Mouse (Mus musculus): Measurements from ENCODE around the gene Pacsin3. TPM values are rescaled to one million over a fixed set of nuclear protein-coding genes. Genes with fewer than 3 reads are reported as not detected.

Pacsin3 gene
- polyA plus RNA-seq, 1 experiment from 2014 or later, result 11.7 TPM

DNA sequence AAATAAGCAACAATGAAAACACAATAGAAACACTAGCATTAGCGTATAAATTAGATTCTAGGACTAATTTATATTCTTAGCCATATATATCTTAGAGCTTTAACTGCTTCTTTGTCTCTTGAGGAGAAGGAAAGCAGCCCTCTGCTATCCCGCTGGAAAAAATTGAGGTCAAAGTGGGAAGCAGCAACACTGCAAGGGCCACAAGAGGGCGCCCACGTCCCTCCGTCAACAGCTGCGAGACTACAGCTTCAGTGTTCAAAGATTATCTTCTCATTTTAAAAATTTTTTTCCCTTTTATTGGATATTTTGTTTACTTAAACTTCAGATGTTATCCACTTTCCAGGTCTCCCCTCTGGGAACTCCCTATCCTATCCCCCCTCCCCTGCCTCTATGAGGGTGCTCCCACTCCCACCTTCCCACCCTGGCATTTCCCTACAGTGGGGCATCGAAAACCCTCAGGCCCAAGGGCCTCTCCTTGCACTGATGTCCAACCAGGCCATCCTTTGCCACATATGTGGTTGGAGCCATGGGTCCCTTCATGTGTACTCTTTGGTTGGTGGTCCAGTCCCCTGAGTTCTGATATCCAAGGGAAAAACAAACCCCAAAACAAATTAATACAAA, 30.2 kb downstream of the Pacsin3 start:
- Histone ChIP-seq H3K36me3 (ENCODE audit: control insufficient read depth, insufficient read depth, low read length) (no peaks in the 10 kb centered on the region; the same call in 1 of the 2 replicates), H3K4me3 (ENCODE audit: low read depth, low read length) (no peak overlapping the region), H3K27me3 (ENCODE audit: control insufficient read depth, insufficient read depth, low read length) (no peaks in the 10 kb centered on the region), H3K4me2 (ENCODE audit: low read depth, low read length) (no peak overlapping the region), H3K27ac (ENCODE audit: low read depth, low read length) (no peak overlapping the region), H3K4me1 (ENCODE audit: control insufficient read depth, insufficient read depth, low read length) (0 out of 2 replicates have a peak, but pooled peaks cover 4% of the 10 kb centered on the region), H3K9ac (replicated peaks; ENCODE audit: low read depth, low read length) (no peak overlapping the region), H3K9me3 (ENCODE audit: control insufficient read depth, low read length) (no peaks in the 10 kb centered on the region)
- WGBS, result 14% methylated on average over 7 of the region's 7 CpGs
- no peak for ATAC-seq (ENCODE audit: low read depth)

DNA sequence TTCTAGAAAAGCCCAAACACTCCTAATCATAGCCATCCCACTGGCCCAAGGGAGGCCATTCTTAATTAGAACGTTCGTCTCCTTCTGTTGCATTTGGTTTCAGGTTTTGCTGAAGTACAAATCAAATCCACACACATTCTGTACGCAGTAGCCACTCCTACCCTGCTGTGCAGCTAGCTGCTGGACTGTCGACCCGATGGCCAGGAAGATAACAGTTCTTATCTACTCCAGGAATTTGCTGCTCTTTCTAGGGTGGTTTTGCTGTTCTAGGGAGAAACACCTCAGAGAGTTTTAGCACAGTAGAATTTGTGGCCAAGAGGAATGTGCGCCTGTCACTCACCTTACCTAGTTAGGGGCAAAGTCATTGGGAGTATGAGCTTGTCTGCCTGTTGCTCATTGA, 31.8 kb downstream of the Pacsin3 start:
- no peaks in the 10 kb centered on the region; the same call in 1 of the 2 replicates for H3K36me3 ChIP-seq (ENCODE audit: control insufficient read depth, insufficient read depth, low read length)
- WGBS, result 85% methylated on average over 6 of the region's 6 CpGs
- H3K4me3 ChIP-seq (ENCODE audit: low read depth, low read length), result no peak overlapping the region
- H3K9me3 ChIP-seq (ENCODE audit: control insufficient read depth, low read length), result no peaks in the 10 kb centered on the region
- no peak for ATAC-seq (ENCODE audit: low read depth)
- H3K4me1 ChIP-seq (ENCODE audit: control insufficient read depth, insufficient read depth, low read length), result 0 out of 2 replicates have a peak, but pooled peaks cover 4% of the 10 kb centered on the region
- H3K9ac ChIP-seq (replicated peaks; ENCODE audit: low read depth, low read length), result no peak overlapping the region
- no peak overlapping the region for H3K27ac ChIP-seq (ENCODE audit: low read depth, low read length)
- no peaks in the 10 kb centered on the region for H3K27me3 ChIP-seq (ENCODE audit: control insufficient read depth, insufficient read depth, low read length)
- no peak overlapping the region for H3K4me2 ChIP-seq (ENCODE audit: low read depth, low read length)

DNA sequence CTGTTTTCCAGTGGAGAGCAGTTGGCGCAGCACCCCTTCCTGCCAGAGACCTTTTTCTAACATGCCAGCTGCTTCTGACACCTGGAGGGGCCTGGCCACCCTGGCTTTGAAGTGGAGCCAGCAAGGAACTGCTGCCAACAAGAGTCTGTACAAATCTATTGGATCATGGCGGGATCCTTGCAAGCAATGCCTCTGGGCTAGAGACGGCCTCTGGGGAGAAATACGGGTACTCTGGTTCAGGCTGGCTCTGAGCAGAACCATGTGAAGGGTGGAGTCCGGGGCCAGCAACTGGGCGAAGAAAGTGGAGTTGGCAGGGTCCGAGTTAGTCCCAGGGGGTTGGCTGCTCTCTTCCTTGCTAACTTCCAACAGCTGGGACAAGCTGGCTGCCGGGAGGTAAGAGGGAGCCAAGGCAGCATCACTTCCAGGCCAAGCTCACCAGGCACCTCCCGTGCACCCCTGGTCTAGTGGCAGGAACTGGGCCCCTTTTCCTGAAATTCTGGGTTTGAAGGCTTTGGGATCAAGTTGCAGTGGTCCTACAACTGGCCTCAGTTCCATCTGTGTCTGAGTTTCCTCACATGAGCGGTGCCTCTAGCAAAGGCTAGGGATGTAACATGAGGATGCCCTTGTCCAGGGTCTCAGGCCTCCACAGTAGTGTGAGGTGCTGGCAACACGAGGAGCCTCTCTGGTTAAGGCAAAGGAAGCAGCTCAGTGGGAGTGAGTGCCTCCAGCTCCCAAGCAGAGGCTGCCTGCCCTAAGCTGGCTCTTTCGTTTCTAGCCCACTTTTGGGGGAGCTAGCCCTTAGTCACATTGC, 35.6 kb downstream of the Pacsin3 start:
- 73% methylated on average over 12 of the region's 12 CpGs for WGBS
- H3K36me3 ChIP-seq (ENCODE audit: control insufficient read depth, insufficient read depth, low read length), result no peaks in the 10 kb centered on the region
- no peak overlapping the region for H3K4me2 ChIP-seq (ENCODE audit: low read depth, low read length)
- no peaks in the 10 kb centered on the region for H3K4me1 ChIP-seq (ENCODE audit: control insufficient read depth, insufficient read depth, low read length)
- no peaks in the 10 kb centered on the region for H3K9me3 ChIP-seq (ENCODE audit: control insufficient read depth, low read length)
- ATAC-seq (ENCODE audit: low read depth), result no peak
- H3K27me3 ChIP-seq (ENCODE audit: control insufficient read depth, insufficient read depth, low read length), result no peaks in the 10 kb centered on the region
- H3K9ac ChIP-seq (replicated peaks; ENCODE audit: low read depth, low read length), result no peak overlapping the region
- H3K27ac ChIP-seq (ENCODE audit: low read depth, low read length), result no peak overlapping the region
- H3K4me3 ChIP-seq (ENCODE audit: low read depth, low read length), result no peak overlapping the region

DNA sequence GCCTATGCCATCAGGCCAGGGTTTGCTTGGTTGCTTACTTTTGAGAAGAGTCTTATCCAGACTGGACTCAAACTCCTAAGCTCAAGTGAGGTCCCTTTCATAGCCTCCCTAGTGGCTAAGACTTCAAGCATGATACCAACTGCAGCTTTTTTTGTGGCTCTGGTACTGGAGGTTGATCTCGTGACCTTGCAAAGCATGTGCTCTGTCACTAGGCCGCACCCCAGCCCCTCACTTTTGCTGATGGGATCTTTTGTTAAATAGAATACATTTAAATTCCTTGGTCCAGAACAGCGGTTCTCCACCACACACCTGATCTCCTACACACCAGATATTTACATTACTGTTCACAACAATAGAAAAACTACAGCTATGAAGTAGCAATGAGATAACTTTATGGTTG, 38.5 kb downstream of the Pacsin3 start:
- no peak overlapping the region for H3K4me2 ChIP-seq (ENCODE audit: low read depth, low read length)
- no peaks in the 10 kb centered on the region for H3K9me3 ChIP-seq (ENCODE audit: control insufficient read depth, low read length)
- ATAC-seq (ENCODE audit: low read depth), result no peak
- H3K36me3 ChIP-seq (ENCODE audit: control insufficient read depth, insufficient read depth, low read length), result no peaks in the 10 kb centered on the region
- no peak overlapping the region for H3K9ac ChIP-seq (replicated peaks; ENCODE audit: low read depth, low read length)
- H3K4me1 ChIP-seq (ENCODE audit: control insufficient read depth, insufficient read depth, low read length), result no peaks in the 10 kb centered on the region
- H3K4me3 ChIP-seq (ENCODE audit: low read depth, low read length), result no peak overlapping the region
- no peak overlapping the region for H3K27ac ChIP-seq (ENCODE audit: low read depth, low read length)
- WGBS, result 95% methylated on average over 3 of the region's 3 CpGs
- no peaks in the 10 kb centered on the region for H3K27me3 ChIP-seq (ENCODE audit: control insufficient read depth, insufficient read depth, low read length)

DNA sequence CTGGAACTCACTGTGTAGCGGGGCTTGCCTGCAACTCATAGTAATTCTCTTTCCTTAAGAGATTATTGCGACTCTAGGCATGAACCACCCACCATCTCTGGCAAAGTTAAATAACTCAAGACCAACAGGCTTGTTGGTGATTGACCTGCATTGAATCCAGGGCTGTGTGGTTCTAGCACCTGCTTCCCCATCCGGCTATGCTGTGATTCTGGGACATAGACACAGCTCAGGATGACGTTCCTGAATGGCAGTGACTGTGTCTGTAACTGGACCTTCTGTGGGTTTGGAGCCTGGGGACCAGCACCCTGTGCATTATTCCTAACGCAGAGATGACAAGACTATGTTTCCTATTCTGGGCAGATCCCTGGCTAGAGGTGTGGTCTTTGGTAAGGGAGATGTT, 40.1 kb downstream of the Pacsin3 start:
- no peak overlapping the region for H3K27ac ChIP-seq (ENCODE audit: low read depth, low read length)
- no peaks in the 10 kb centered on the region for H3K27me3 ChIP-seq (ENCODE audit: control insufficient read depth, insufficient read depth, low read length)
- H3K36me3 ChIP-seq (ENCODE audit: control insufficient read depth, insufficient read depth, low read length), result no peaks in the 10 kb centered on the region
- H3K4me2 ChIP-seq (ENCODE audit: low read depth, low read length), result no peak overlapping the region
- no peak overlapping the region for H3K9ac ChIP-seq (replicated peaks; ENCODE audit: low read depth, low read length)
- 90% methylated on average over 5 of the region's 5 CpGs for WGBS
- no peak overlapping the region for H3K4me3 ChIP-seq (ENCODE audit: low read depth, low read length)
- H3K4me1 ChIP-seq (ENCODE audit: control insufficient read depth, insufficient read depth, low read length), result no peaks in the 10 kb centered on the region
- ATAC-seq (ENCODE audit: low read depth), result no peak
- H3K9me3 ChIP-seq (ENCODE audit: control insufficient read depth, low read length), result no peaks in the 10 kb centered on the region

DNA sequence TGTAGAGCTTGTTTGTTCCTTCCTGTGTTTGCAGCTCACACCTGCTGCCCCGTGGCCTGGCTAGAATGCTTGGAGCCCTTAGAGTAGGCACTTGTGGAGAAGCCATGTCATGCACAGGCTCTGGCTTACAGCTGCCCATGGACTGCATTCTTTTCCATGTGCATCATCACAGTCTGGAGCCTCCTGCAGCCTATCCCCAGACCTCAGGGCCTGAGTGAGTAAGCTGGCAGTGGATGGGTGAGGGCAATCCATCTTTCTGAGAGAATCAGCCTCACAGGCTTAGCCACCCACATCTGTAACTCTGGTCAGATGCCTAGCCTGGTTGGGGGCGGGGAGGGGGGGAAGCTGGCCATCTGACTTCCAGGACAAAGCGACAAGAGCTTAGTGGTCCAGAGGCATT, 43.4 kb downstream of the Pacsin3 start:
- Histone ChIP-seq H3K4me2 (ENCODE audit: low read depth, low read length) (no peak overlapping the region), H3K36me3 (ENCODE audit: control insufficient read depth, insufficient read depth, low read length) (no peaks in the 10 kb centered on the region), H3K9ac (replicated peaks; ENCODE audit: low read depth, low read length) (no peak overlapping the region), H3K4me3 (ENCODE audit: low read depth, low read length) (no peak overlapping the region), H3K9me3 (ENCODE audit: control insufficient read depth, low read length) (no peaks in the 10 kb centered on the region), H3K27ac (ENCODE audit: low read depth, low read length) (no peak overlapping the region), H3K27me3 (ENCODE audit: control insufficient read depth, insufficient read depth, low read length) (no peaks in the 10 kb centered on the region), H3K4me1 (ENCODE audit: control insufficient read depth, insufficient read depth, low read length) (no peaks in the 10 kb centered on the region)
- ATAC-seq (ENCODE audit: low read depth), result no peak
- 72% methylated on average over 3 of the region's 3 CpGs for WGBS

DNA sequence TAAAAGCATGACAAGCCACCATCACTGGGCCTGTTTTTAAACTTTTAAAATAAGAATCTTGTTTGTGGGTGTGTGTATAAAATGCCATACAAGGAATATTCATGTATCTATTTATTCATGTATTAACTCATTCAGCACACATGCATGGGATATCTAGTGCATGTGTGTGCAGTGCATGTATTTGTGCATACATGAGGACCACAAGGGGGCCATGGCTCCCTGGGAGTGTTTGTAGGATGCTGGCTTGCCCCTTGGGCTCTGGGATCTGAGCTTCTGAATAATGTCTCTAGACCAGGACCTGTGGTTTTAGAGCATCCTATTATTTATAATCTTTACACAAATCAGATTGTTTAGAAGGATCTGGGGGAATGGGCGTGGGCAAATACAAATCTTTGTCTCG, 45.0 kb downstream of the Pacsin3 start:
- Histone ChIP-seq H3K27ac (ENCODE audit: low read depth, low read length) (no peak overlapping the region), H3K27me3 (ENCODE audit: control insufficient read depth, insufficient read depth, low read length) (no peaks in the 10 kb centered on the region), H3K36me3 (ENCODE audit: control insufficient read depth, insufficient read depth, low read length) (no peaks in the 10 kb centered on the region), H3K4me1 (ENCODE audit: control insufficient read depth, insufficient read depth, low read length) (no peaks in the 10 kb centered on the region), H3K9ac (replicated peaks; ENCODE audit: low read depth, low read length) (no peak overlapping the region), H3K9me3 (ENCODE audit: control insufficient read depth, low read length) (no peaks in the 10 kb centered on the region), H3K4me3 (ENCODE audit: low read depth, low read length) (no peak overlapping the region), H3K4me2 (ENCODE audit: low read depth, low read length) (no peak overlapping the region)
- WGBS, result 95% methylated on average over 2 of the region's 2 CpGs
- no peak for ATAC-seq (ENCODE audit: low read depth)

DNA sequence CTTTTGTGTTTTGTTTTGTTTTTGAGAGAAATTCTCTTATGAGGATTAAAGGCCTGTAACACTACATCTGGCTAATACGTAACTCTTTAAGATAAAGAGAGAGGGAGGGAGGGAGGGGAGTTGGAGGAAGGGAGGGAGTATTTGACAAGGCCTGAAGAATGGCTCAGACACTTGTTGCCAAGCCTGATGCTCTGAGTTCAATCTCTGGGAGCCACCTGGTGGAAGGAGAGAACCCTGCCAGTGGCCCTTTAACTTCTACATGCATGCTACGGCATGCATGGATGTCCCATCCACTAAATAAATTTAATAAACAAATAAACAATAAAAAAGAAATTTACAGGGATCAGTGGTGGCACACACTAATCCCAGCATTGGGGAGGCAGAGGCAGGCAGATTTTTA, 46.1 kb downstream of the Pacsin3 start:
- WGBS, result 90% methylated on average over 2 of the region's 2 CpGs
- Histone ChIP-seq H3K36me3 (ENCODE audit: control insufficient read depth, insufficient read depth, low read length) (no peaks in the 10 kb centered on the region), H3K9me3 (ENCODE audit: control insufficient read depth, low read length) (no peaks in the 10 kb centered on the region), H3K4me2 (ENCODE audit: low read depth, low read length) (no peak overlapping the region), H3K27ac (ENCODE audit: low read depth, low read length) (no peak overlapping the region), H3K27me3 (ENCODE audit: control insufficient read depth, insufficient read depth, low read length) (no peaks in the 10 kb centered on the region), H3K4me1 (ENCODE audit: control insufficient read depth, insufficient read depth, low read length) (no peaks in the 10 kb centered on the region), H3K9ac (replicated peaks; ENCODE audit: low read depth, low read length) (no peak overlapping the region), H3K4me3 (ENCODE audit: low read depth, low read length) (no peak overlapping the region)
- ATAC-seq (ENCODE audit: low read depth), result no peak

DNA sequence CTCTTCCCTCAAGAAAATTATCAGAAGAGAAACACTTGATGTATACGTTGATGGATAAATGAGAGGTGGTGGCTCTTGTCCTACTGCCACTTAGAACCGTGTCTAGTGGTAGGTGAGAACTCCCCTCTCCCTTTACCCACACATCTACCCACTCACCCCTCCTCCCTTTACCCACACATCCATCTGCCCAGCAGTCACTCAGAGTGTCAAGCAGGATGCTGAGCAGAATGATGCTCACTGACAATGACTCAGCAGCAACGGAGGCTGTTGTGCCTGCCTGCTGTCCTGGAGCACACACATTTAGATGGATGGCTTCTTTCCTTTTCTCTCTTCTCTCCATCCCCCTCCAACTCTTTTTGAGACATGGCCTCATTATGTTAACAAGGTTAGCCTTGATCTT, 47.1 kb downstream of the Pacsin3 start:
- Histone ChIP-seq H3K27ac (ENCODE audit: low read depth, low read length) (no peak overlapping the region), H3K36me3 (ENCODE audit: control insufficient read depth, insufficient read depth, low read length) (no peaks in the 10 kb centered on the region), H3K27me3 (ENCODE audit: control insufficient read depth, insufficient read depth, low read length) (no peaks in the 10 kb centered on the region), H3K4me2 (ENCODE audit: low read depth, low read length) (no peak overlapping the region), H3K4me1 (ENCODE audit: control insufficient read depth, insufficient read depth, low read length) (no peaks in the 10 kb centered on the region), H3K4me3 (ENCODE audit: low read depth, low read length) (no peak overlapping the region), H3K9ac (replicated peaks; ENCODE audit: low read depth, low read length) (no peak overlapping the region), H3K9me3 (ENCODE audit: control insufficient read depth, low read length) (no peaks in the 10 kb centered on the region)
- no peak for ATAC-seq (ENCODE audit: low read depth)
- 68% methylated on average over 3 of the region's 3 CpGs for WGBS

Data from neural tube, embryonic 14.5 days (tissue).